Mouse (Mus musculus): ENCODE measurements around the gene Tbc1d2b.

DNA sequence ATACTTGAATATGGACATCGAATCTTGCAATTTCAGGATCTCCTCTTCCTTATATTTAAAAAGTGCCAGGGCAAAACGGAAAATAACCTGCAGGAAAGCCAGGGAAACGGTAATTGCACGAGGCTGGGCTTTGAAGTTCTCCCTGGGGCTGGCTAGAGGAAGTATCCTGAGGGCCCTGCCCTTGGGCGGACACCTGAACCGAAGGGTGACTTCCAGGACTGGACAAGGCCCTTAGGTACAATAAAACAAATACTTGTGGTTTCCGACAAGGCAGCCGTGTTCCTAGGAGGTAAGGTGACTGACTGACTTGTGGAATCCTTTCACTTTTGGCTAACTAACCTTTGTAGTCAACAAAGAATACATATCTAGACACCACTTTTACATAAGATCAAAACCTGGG is 62.8 kb downstream of the Tbc1d2b start:
- no peak for TF ChIP-seq CTCF (IDR thresholded peaks at IDR 0.05; ENCODE audit: low read depth)
- no peak for TF ChIP-seq EP300 (IDR thresholded peaks at IDR 0.05; ENCODE audit: low read depth)

Data from liver, embryonic 14.5 days (tissue).